Mouse (Mus musculus) liver, embryonic 15.5 days (tissue): Measurements from ENCODE around the gene Tmem200c. TPM values are rescaled to one million over a fixed set of nuclear protein-coding genes. Genes with fewer than 3 reads are reported as not detected.

Experiments
- polyA plus RNA-seq: library from polyadenylated mRNA; unstranded; fragments of >200 nt; fragmentation: Nextera tagmentation; extraction: Ambion mirVana; gene quantifications from 2 replicates; pipeline ENCODE4 v1.2.1, GENCODE M21; 2015

Gene Tmem200c
- polyA plus RNA-seq, 1 experiment from 2014 or later, result not detected

Other genes starting within 250 kb of the Tmem200c start
- 7.3 and 7.8 TPM in 2 replicates for gene Epb41l3, start 249.1 kb downstream of the Tmem200c start, polyA plus RNA-seq